Mouse (Mus musculus) heart, postnatal 10 days (tissue): ENCODE measurements around the gene Ttll8. TPM values are rescaled to one million over a fixed set of nuclear protein-coding genes. Genes with fewer than 3 reads are reported as not detected.

Experiments used
- DNase-seq, 2 experiments: peaks; one replicate each; pipeline ENCODE4 v3.0.0; 2021
- intact Hi-C: fragments of 180-260 bp; cut with DNase I; formaldehyde crosslinking; loops from one replicate; pipeline ENCODE4 v1.15.1; 2025
- total RNA-seq, 2 experiments: library from RNA; stranded (reverse); gene quantifications; 2 replicates each; pipeline ENCODE4 v1.2.3; 2021

Ttll8 gene
- not detected for total RNA-seq

GRCm38 (mm10) chr15:88954368-88955072 lies at the start of gene Ttll8:
TSS of gene Ttll8 (minus strand) at chr15:88954418.
- intact Hi-C loops = no loop called here
- DNase-seq = peak in 1 of 2 experiments; percentile 9

- intact Hi-C loops = no loop called here
- no peak for DNase-seq
Observed at GRCm38 (mm10) chr15:89001245-89001644, 47.0 kb upstream of the Ttll8 start.

- no peak for DNase-seq
- intact Hi-C loops = no loop called here
Observed at GRCm38 (mm10) chr15:89000367-89000766, 46.1 kb upstream of the Ttll8 start.

GRCm38 (mm10) chr15:88999124-88999523 lies 44.9 kb upstream of the Ttll8 start:
- DNase-seq = peak; percentile 26 to 33

GRCm38 (mm10) chr15:88998636-88999035 lies 44.4 kb upstream of the Ttll8 start:
- no peak for DNase-seq
- intact Hi-C loops = loop anchor here (5.0 kb wide), 1 partner anchor 171 kb away; no protein-coding TSS in a partner anchor

More at GRCm38 (mm10) chr15:88999124-88999523, 44.9 kb upstream of the Ttll8 start:
- intact Hi-C loops = loop anchor here (5.0 kb wide), 1 partner anchor 172 kb away; no protein-coding TSS in a partner anchor

GRCm38 (mm10) chr15:88989236-88989635 lies 35.0 kb upstream of the Ttll8 start:
- intact Hi-C loops = no loop called here
- DNase-seq = no peak

- intact Hi-C loops = no loop called here
- DNase-seq = no peak
Observed at GRCm38 (mm10) chr15:88982534-88983079, 28.4 kb upstream of the Ttll8 start, which contains the start of gene Mov10l1. TSS of gene Mov10l1 (plus strand) at chr15:88982909.

- intact Hi-C loops = no loop called here
- DNase-seq = no peak
Observed at GRCm38 (mm10) chr15:88979138-88979446, 24.9 kb upstream of the Ttll8 start.

GRCm38 (mm10) chr15:88978281-88979137 lies 24.3 kb upstream of the Ttll8 start, which contains the start of gene Mlc1:
TSS of gene Mlc1 (minus strand) at chr15:88979007.
- no peak for DNase-seq
- intact Hi-C loops = no loop called here

- DNase-seq = no peak
- intact Hi-C loops = no loop called here
Observed at GRCm38 (mm10) chr15:88972300-88972699, 18.1 kb upstream of the Ttll8 start.

GRCm38 (mm10) chr15:88964070-88964578 lies 9.9 kb upstream of the Ttll8 start:
- DNase-seq = no peak
- intact Hi-C loops = no loop called here

- intact Hi-C loops = no loop called here
- DNase-seq = no peak
Observed at GRCm38 (mm10) chr15:88957522-88957921, 3.3 kb upstream of the Ttll8 start.

- intact Hi-C loops = no loop called here
- no peak for DNase-seq
Observed at GRCm38 (mm10) chr15:88955342-88955741, 1.1 kb upstream of the Ttll8 start.

GRCm38 (mm10) chr15:88951246-88951645 lies 3.0 kb downstream of the Ttll8 start:
- intact Hi-C loops = no loop called here

GRCm38 (mm10) chr15:88946851-88947250 lies 7.4 kb downstream of the Ttll8 start:
- intact Hi-C loops = no loop called here
- DNase-seq = no peak

More at GRCm38 (mm10) chr15:88951246-88951645, 3.0 kb downstream of the Ttll8 start:
- DNase-seq = no peak

GRCm38 (mm10) chr15:88943896-88944551 lies 10.2 kb downstream of the Ttll8 start:
- no peak for DNase-seq

GRCm38 (mm10) chr15:88942783-88943182 lies 11.4 kb downstream of the Ttll8 start:
- DNase-seq = peak in 1 of 2 experiments; percentile 23
- intact Hi-C loops = no loop called here

More at GRCm38 (mm10) chr15:88943896-88944551, 10.2 kb downstream of the Ttll8 start:
- intact Hi-C loops = no loop called here

GRCm38 (mm10) chr15:88937291-88937650 lies 16.9 kb downstream of the Ttll8 start:
- DNase-seq = no peak
- intact Hi-C loops = no loop called here

- intact Hi-C loops = no loop called here
- no peak for DNase-seq
Observed at GRCm38 (mm10) chr15:88936619-88937290, 17.5 kb downstream of the Ttll8 start.

- peak; percentile 21 to 50 for DNase-seq
- intact Hi-C loops = loop anchor here (5.0 kb wide), 1 partner anchor 178 kb away; no protein-coding TSS in a partner anchor
Observed at GRCm38 (mm10) chr15:88934141-88934540, 20.1 kb downstream of the Ttll8 start.
